Mouse (Mus musculus) lung, embryonic 14.5 days (tissue): ENCODE results near the gene Tns1. TPM values are rescaled to one million over a fixed set of nuclear protein-coding genes. Genes with fewer than 3 reads are reported as not detected.
A peak's percentile ranks its signal among the peaks of the same experiment; 100 is the strongest.

Experiments
- ATAC-seq: fragments of 200-750 bp; cut with Nextera tagmentation; 2 replicates; pipeline ENCODE4 v1.8.0; 2017; ENCODE audit warnings: mild to moderate bottlenecking, moderate TSS enrichment, moderate library complexity; ENCODE audit not compliant: insufficient read depth
- DNase-seq: peaks from one replicate; pipeline ENCODE4 v3.0.0-alpha.2; 2015
- H3K27ac ChIP-seq: fragments of 300-500 bp; sonication (generic); 2 replicates; pipeline ENCODE4 v1.5.1; 2014; ENCODE audit warnings: low read depth, mild to moderate bottlenecking, moderate library complexity
- H3K27me3 ChIP-seq: fragments of 300-500 bp; sonication (generic); 2 replicates; pipeline ENCODE4 v1.6.1; 2014; ENCODE audit warnings: low read length, control low read depth; ENCODE audit not compliant: insufficient read depth
- H3K36me3 ChIP-seq: fragments of 300-500 bp; sonication (generic); 2 replicates; pipeline ENCODE4 v1.6.1; 2014; ENCODE audit warnings: control low read depth; ENCODE audit not compliant: insufficient read depth
- H3K4me1 ChIP-seq: fragments of 300-500 bp; sonication (generic); 2 replicates; pipeline ENCODE4 v1.6.1; 2014; ENCODE audit warnings: antibody characterized with exemption, control low read depth; ENCODE audit not compliant: insufficient read depth
- H3K4me2 ChIP-seq: fragments of 300-500 bp; sonication (generic); 2 replicates; pipeline ENCODE4 v1.6.1; 2014; ENCODE audit warnings: mild to moderate bottlenecking
- H3K4me3 ChIP-seq: fragments of 300-500 bp; sonication (generic); 2 replicates; pipeline ENCODE4 v1.5.1; 2014; ENCODE audit warnings: low read depth, low read length
- H3K9ac ChIP-seq: fragments of 300-500 bp; sonication (generic); 2 replicates; pipeline ENCODE4 v1.6.1; 2014
- H3K9me3 ChIP-seq: fragments of 300-500 bp; sonication (generic); 2 replicates; pipeline ENCODE4 v1.6.1; 2016; ENCODE audit warnings: low read depth, low read length, control low read depth
- CTCF ChIP-seq: IDR thresholded peaks from 2 replicates; pipeline ENCODE4 v1.5.1; 2016; ENCODE audit warnings: antibody characterized with exemption, low read depth
- WGBS: fragments of 180-500 bp; shearing (Covaris S2); extraction: QIAGEN DNeasy Blood & Tissue Kit; methylation state at CpG from one replicate; pipeline ENCODE4 v1.1.7; 2014; 5-methylcytosine and 5-hydroxymethylcytosine counted together
- polyA plus RNA-seq: library from polyadenylated mRNA; unstranded; fragments of >200 nt; fragmentation: Nextera tagmentation; extraction: Ambion mirVana; gene quantifications from 2 replicates; pipeline ENCODE4 v1.2.1, GENCODE M21; 2014

Gene Tns1
- polyA plus RNA-seq, 1 experiment from 2014 or later = 95.2 TPM

- Histone ChIP-seq H3K27me3 (no peaks in the 10 kb centered on the region), H3K4me2 (no peak overlapping the region), H3K9me3 (no peaks in the 10 kb centered on the region), H3K27ac (no peak overlapping the region), H3K4me1 (no peaks in the 10 kb centered on the region), H3K36me3 (no peaks in the 10 kb centered on the region), H3K9ac (no peak overlapping the region), H3K4me3 (no peak overlapping the region)
- DNase-seq = no peak
- ATAC-seq = no peak
- no peak for TF ChIP-seq CTCF
- WGBS = 79% methylated on average over 6 of the region's 6 CpGs
Observed at GRCm38 (mm10) chr1:74155435-74156012, 31.3 kb upstream of the Tns1 start.

GRCm38 (mm10) chr1:74153461-74154184, 29.4 kb upstream of the Tns1 start, which contains the start of gene Cxcr2:
Cxcr2 (plus strand) TSS chr1:74153989.
- DNase-seq = no peak
- no peak for TF ChIP-seq CTCF
- H3K9ac ChIP-seq = no peak within 1 kb of the TSS

GRCm38 (mm10) chr1:74151091-74151490, 26.8 kb upstream of the Tns1 start:
- H3K4me1 ChIP-seq = peaks cover 5% of the 10 kb centered on the region; the same call in 1 of the 2 replicates
- no peaks in the 10 kb centered on the region for H3K9me3 ChIP-seq
- DNase-seq (no peak), ATAC-seq (no peak)
- H3K4me3 ChIP-seq = no peak overlapping the region
- no peak overlapping the region for H3K4me2 ChIP-seq
- no peak for TF ChIP-seq CTCF
- no peaks in the 10 kb centered on the region for H3K36me3 ChIP-seq
- no peak overlapping the region for H3K9ac ChIP-seq
- H3K27ac ChIP-seq = no peak overlapping the region
- no peaks in the 10 kb centered on the region for H3K27me3 ChIP-seq
- 41% methylated on average over 3 of the region's 3 CpGs for WGBS

More at GRCm38 (mm10) chr1:74153461-74154184, 29.4 kb upstream of the Tns1 start, which contains the start of gene Cxcr2:
- no peak within 1 kb of the TSS for H3K27ac ChIP-seq
- ATAC-seq = no peak
- H3K9me3 ChIP-seq = no peaks in the 10 kb centered on the region
- H3K4me1 ChIP-seq = no peaks in the 10 kb centered on the region
- WGBS = 62% methylated on average over 8 of the region's 8 CpGs
- no peak within 1 kb of the TSS for H3K4me3 ChIP-seq
- H3K36me3 ChIP-seq = no peaks in the 10 kb centered on the region
- no peak within 1 kb of the TSS for H3K4me2 ChIP-seq
- no peaks in the 10 kb centered on the region for H3K27me3 ChIP-seq

- no peak overlapping the region for H3K4me3 ChIP-seq
- no peaks in the 10 kb centered on the region for H3K9me3 ChIP-seq
- no peaks in the 10 kb centered on the region for H3K36me3 ChIP-seq
- H3K9ac ChIP-seq = no peak overlapping the region
- no peak overlapping the region for H3K27ac ChIP-seq
- no peak overlapping the region for H3K4me2 ChIP-seq
- ATAC-seq (no peak), DNase-seq (no peak)
- H3K4me1 ChIP-seq = peaks cover 5% of the 10 kb centered on the region; the same call in 1 of the 2 replicates
- TF ChIP-seq CTCF = no peak
- H3K27me3 ChIP-seq = no peaks in the 10 kb centered on the region
- 69% methylated on average over 3 of the region's 3 CpGs for WGBS
Observed at GRCm38 (mm10) chr1:74150101-74150500, 25.9 kb upstream of the Tns1 start.

- no peaks in the 10 kb centered on the region for H3K27me3 ChIP-seq
- DNase-seq = no peak
- peaks cover 5% of the 10 kb centered on the region; the same call in 1 of the 2 replicates for H3K4me1 ChIP-seq
- H3K9ac ChIP-seq = no peak overlapping the region
- H3K9me3 ChIP-seq = no peaks in the 10 kb centered on the region
- no peak overlapping the region for H3K27ac ChIP-seq
- no peak for ATAC-seq
- no peak for TF ChIP-seq CTCF
- 85% methylated on average over 6 of the region's 6 CpGs for WGBS
- H3K4me3 ChIP-seq = no peak overlapping the region
- H3K4me2 ChIP-seq = no peak overlapping the region
- H3K36me3 ChIP-seq = no peaks in the 10 kb centered on the region
Observed at GRCm38 (mm10) chr1:74149106-74149885, 25.0 kb upstream of the Tns1 start.

GRCm38 (mm10) chr1:74141781-74142180, 17.5 kb upstream of the Tns1 start:
- Histone ChIP-seq H3K4me2 (no peak overlapping the region), H3K9me3 (no peaks in the 10 kb centered on the region), H3K36me3 (no peaks in the 10 kb centered on the region), H3K27me3 (no peaks in the 10 kb centered on the region), H3K9ac (no peak overlapping the region), H3K4me3 (no peak overlapping the region), H3K4me1 (no peaks in the 10 kb centered on the region), H3K27ac (no peak overlapping the region)
- WGBS = 65% methylated on average over 8 of the region's 8 CpGs
- DNase-seq (no peak), ATAC-seq (no peak)
- no peak for TF ChIP-seq CTCF

GRCm38 (mm10) chr1:74139415-74139814, 15.2 kb upstream of the Tns1 start:
- H3K27ac ChIP-seq = no peak overlapping the region
- no peaks in the 10 kb centered on the region for H3K4me1 ChIP-seq
- no peaks in the 10 kb centered on the region for H3K27me3 ChIP-seq
- no peaks in the 10 kb centered on the region for H3K9me3 ChIP-seq
- no peak overlapping the region for H3K4me2 ChIP-seq
- no peak for ATAC-seq
- peak; percentile 50 for TF ChIP-seq CTCF
- no peak overlapping the region for H3K9ac ChIP-seq
- 64% methylated on average over 3 of the region's 3 CpGs for WGBS
- no peaks in the 10 kb centered on the region for H3K36me3 ChIP-seq
- DNase-seq = peak; percentile 11
- no peak overlapping the region for H3K4me3 ChIP-seq
